12 mouse cellular contexts compared by ENCODE assay signal in the genomic region with DNA sequence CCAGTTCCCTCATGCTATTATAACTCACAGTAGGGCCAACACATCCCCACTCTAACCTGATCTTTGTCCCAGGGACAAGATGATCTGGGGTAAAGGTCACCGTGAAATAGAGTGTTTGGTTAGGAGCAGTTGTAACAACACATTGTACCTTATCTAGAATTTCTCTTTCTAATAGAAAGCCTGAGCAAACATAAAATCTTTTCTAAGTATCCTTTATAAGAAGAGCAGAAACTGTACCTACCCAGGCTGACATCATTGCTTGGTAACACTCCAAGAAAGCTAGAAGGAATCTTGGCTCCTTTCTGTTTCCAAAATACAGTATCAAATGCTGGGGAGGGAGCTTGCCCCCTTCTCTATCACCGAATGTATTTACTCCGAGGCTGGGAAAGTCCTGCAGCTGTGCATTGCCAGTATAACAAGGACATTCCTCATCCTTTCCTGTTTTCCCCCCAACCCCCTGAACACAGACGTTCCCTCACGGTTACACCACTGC.
DNase-seq lines count a peak whose midpoint lies in the region; ATAC-seq and TF ChIP-seq lines count a peak whose summit lies in the region.
"Had no signal": no experiment of that assay in that cellular context is flagged by ENCODE, and none has a peak within 500 bp of the region (broad histone marks: within the 10 kb centered on the region; RNA-seq: fewer than 3 reads in every experiment).

No protein-coding gene starts in this region.

- peak; percentile 89 for ATAC-seq in frontal cortex, adult (ENCODE audit: low TSS enrichment)
- peak; percentile 71 for ATAC-seq in liver, postnatal 0 days
- no peak for ATAC-seq in liver, embryonic 12.5 days
- peak; percentile 64; the same call in 1 of the 2 replicates for ATAC-seq in limb, embryonic 13.5 days (ENCODE audit: low FRiP score, low read depth)
- ATAC-seq: midbrain, embryonic 16.5 days had no signal

- no peak for TF ChIP-seq CTCF in liver, postnatal 0 days (IDR thresholded peaks at IDR 0.05; ENCODE audit: low read depth)
- TF ChIP-seq CTCF in testis, adult 2 months (IDR thresholded peaks at IDR 0.05; ENCODE audit: control insufficient read depth, insufficient read depth, insufficient replicate concordance, low read depth, low read length) = no peak

- WGBS in liver, postnatal 0 days (ENCODE audit: insufficient replicate concordance) = 47% methylated on average over 5 of the region's 5 CpGs
- 47% methylated on average over 5 of the region's 5 CpGs for WGBS in liver, embryonic 12.5 days (ENCODE audit: insufficient replicate concordance)
- WGBS in limb, embryonic 13.5 days = 30% methylated on average over 5 of the region's 5 CpGs

- no peak for DNase-seq in frontal cortex, postnatal 25 days (ENCODE audit: low spot score in 2 of 2)
- DNase-seq in liver, postnatal 0 days = no peak
- no peak for DNase-seq in layer of hippocampus, adult 9-10 months (ENCODE audit: low spot score)
- DNase-seq in cerebellum, adult 11 months = no peak
- DNase-seq: kidney, postnatal 4 days; thymus, postnatal 4 days had no signal

- no peak overlapping the region for H3K9ac ChIP-seq in liver, postnatal 0 days (replicated peaks)
- H3K9ac ChIP-seq in liver, embryonic 12.5 days = no peak overlapping the region
- H3K9ac ChIP-seq in limb, embryonic 13.5 days = no peak overlapping the region
- H3K9ac ChIP-seq: hindbrain, embryonic 15.5 days had no signal

- H3K4me2 ChIP-seq in liver, postnatal 0 days (ENCODE audit: low read depth, low read length) = no peak overlapping the region
- H3K4me2 ChIP-seq in liver, embryonic 12.5 days = no peak overlapping the region
- no peak overlapping the region for H3K4me2 ChIP-seq in limb, embryonic 13.5 days (replicated peaks)
- H3K4me2 ChIP-seq: hindbrain, embryonic 15.5 days had no signal

- peak overlapping the region; percentile 26; the same call in 1 of the 2 replicates for H3K27ac ChIP-seq in liver, postnatal 0 days (ENCODE audit: low read depth)
- H3K27ac ChIP-seq in liver, embryonic 12.5 days = no peak overlapping the region
- no peak overlapping the region; the same call in 1 of the 2 replicates for H3K27ac ChIP-seq in limb, embryonic 13.5 days
- H3K27ac ChIP-seq in testis, adult 2 months (ENCODE audit: control insufficient read depth, insufficient read depth, low read depth, low read length) = 0 out of 2 replicates have a peak overlapping the region, but pooled peaks have one; percentile 24
- H3K27ac ChIP-seq: hindbrain, embryonic 15.5 days had no signal

- no peaks in the 10 kb centered on the region for H3K4me1 ChIP-seq in liver, postnatal 0 days (ENCODE audit: insufficient read depth)
- H3K4me1 ChIP-seq in liver, embryonic 12.5 days = peaks cover 6% of the 10 kb centered on the region; the same call in 1 of the 2 replicates
- peaks cover 22% of the 10 kb centered on the region for H3K4me1 ChIP-seq in limb, embryonic 13.5 days
- no peaks in the 10 kb centered on the region; the same call in 1 of the 2 replicates for H3K4me1 ChIP-seq in testis, adult 2 months (ENCODE audit: control insufficient read depth, insufficient read depth, low read length)
- H3K4me1 ChIP-seq: hindbrain, embryonic 15.5 days had no signal

- no peak for TF ChIP-seq POLR2A in testis, adult 2 months (IDR thresholded peaks at IDR 0.05; ENCODE audit: control insufficient read depth, low read depth, low read length)

- peak; percentile 48 for TF ChIP-seq EP300 in liver, postnatal 0 days (IDR thresholded peaks at IDR 0.05; ENCODE audit: low read depth)

- no peaks in the 10 kb centered on the region for H3K9me3 ChIP-seq in liver, postnatal 0 days (ENCODE audit: low read length)
- H3K9me3 ChIP-seq in liver, embryonic 12.5 days (replicated peaks) = no peaks in the 10 kb centered on the region
- H3K9me3 ChIP-seq in limb, embryonic 13.5 days = no peaks in the 10 kb centered on the region
- H3K9me3 ChIP-seq: hindbrain, embryonic 15.5 days had no signal

- no peak overlapping the region for H3K4me3 ChIP-seq in liver, postnatal 0 days (ENCODE audit: low read depth, low read length)
- H3K4me3 ChIP-seq in liver, embryonic 12.5 days = no peak overlapping the region
- H3K4me3 ChIP-seq in limb, embryonic 13.5 days = no peak overlapping the region
- no peak overlapping the region for H3K4me3 ChIP-seq in testis, adult 2 months (ENCODE audit: control insufficient read depth, low read depth, low read length)
- H3K4me3 ChIP-seq: hindbrain, embryonic 15.5 days had no signal

- no peaks in the 10 kb centered on the region for H3K27me3 ChIP-seq in liver, postnatal 0 days (ENCODE audit: insufficient read depth, low read length)
- H3K27me3 ChIP-seq in liver, embryonic 12.5 days (replicated peaks) = no peaks in the 10 kb centered on the region
- no peaks in the 10 kb centered on the region for H3K27me3 ChIP-seq in limb, embryonic 13.5 days
- H3K27me3 ChIP-seq in testis, adult 2 months (ENCODE audit: control insufficient read depth, insufficient read depth, low read length) = no peaks in the 10 kb centered on the region
- H3K27me3 ChIP-seq: hindbrain, embryonic 15.5 days had no signal

- H3K36me3 ChIP-seq in liver, postnatal 0 days (replicated peaks; ENCODE audit: insufficient read depth, low read length) = no peaks in the 10 kb centered on the region
- H3K36me3 ChIP-seq in liver, embryonic 12.5 days = no peaks in the 10 kb centered on the region
- no peaks in the 10 kb centered on the region for H3K36me3 ChIP-seq in limb, embryonic 13.5 days
- H3K36me3 ChIP-seq in testis, adult 2 months (ENCODE audit: control insufficient read depth, insufficient read depth, low read length) = no peaks in the 10 kb centered on the region
- H3K36me3 ChIP-seq: hindbrain, embryonic 15.5 days had no signal

Comparison
In these comparisons a context has a peak if more than half of its experiments do, and no peak if none do; other contexts are left out.
1. H3K27ac ChIP-seq: peak in liver, postnatal 0 days (single experiment) and testis, adult 2 months (single experiment); none in liver, embryonic 12.5 days (single experiment) and limb, embryonic 13.5 days (single experiment).